Mouse (Mus musculus) megakaryocyte, embryonic 14.5 days (primary cell): ENCODE measurements around the gene Cep135.

Source experiments
- FLI1 ChIP-seq: IDR thresholded peaks from 2 replicates; pipeline ENCODE4 v1.6.1; 2012; ENCODE audit warnings: low read length, inconsistent platforms, mixed read lengths
- GATA1 ChIP-seq: IDR thresholded peaks from 3 replicates; pipeline ENCODE4 v1.6.1; 2012; ENCODE audit warnings: mixed read lengths, low read length, inconsistent platforms, borderline replicate concordance

- TF ChIP-seq GATA1 (no peak), FLI1 (no peak)
Observed at GRCm38 (mm10) chr5:76615276-76615675, 26.8 kb downstream of the Cep135 start.
